Mouse (Mus musculus) neural tube, embryonic 10.5 days (tissue): ENCODE measurements around the gene Ctsw.
A peak's percentile ranks its signal among the peaks of the same experiment; 100 is the strongest.

Experiments
- DNase-seq: peaks from one replicate; pipeline ENCODE4 v3.0.0-alpha.2; 2017; ENCODE audit warnings: low spot score; ENCODE audit errors: extremely low spot score

The Ctsw gene

GRCm38 (mm10) chr19:5488878-5489571 lies 20.7 kb upstream of the Ctsw start:
- peak; percentile 96 for DNase-seq

GRCm38 (mm10) chr19:5487768-5488550 lies 19.7 kb upstream of the Ctsw start, which contains the start of gene Mus81:
TSS of gene Mus81 (minus strand) at chr19:5488402.
- peak; percentile 96 for DNase-seq

- DNase-seq, result no peak
Observed at GRCm38 (mm10) chr19:5486771-5487170, 18.5 kb upstream of the Ctsw start.

DNA sequence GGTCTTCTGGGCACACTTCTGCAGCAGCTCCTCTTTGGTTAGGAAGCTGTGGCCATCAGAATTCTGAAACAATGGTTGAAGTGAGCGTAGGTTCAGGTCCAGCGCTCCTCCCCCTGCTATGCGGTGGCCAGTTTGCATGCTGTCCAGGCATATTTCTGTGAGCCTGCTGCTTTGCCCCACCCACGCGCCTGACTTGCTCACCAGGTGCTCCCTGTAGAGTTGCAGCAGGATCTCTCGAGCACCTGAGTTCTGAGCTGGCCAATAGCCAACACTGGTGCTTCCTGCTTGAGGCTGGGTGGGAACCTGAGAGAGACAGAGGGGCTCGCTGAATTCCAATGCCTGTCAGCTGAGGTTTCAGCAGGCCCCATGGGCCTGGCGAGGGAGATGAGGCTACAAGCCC lies 18.0 kb upstream of the Ctsw start:
- DNase-seq, result no peak

- no peak for DNase-seq
Observed at GRCm38 (mm10) chr19:5485821-5486220, 17.5 kb upstream of the Ctsw start.

- no peak for DNase-seq
Observed at GRCm38 (mm10) chr19:5485371-5485770, 17.1 kb upstream of the Ctsw start.

DNA sequence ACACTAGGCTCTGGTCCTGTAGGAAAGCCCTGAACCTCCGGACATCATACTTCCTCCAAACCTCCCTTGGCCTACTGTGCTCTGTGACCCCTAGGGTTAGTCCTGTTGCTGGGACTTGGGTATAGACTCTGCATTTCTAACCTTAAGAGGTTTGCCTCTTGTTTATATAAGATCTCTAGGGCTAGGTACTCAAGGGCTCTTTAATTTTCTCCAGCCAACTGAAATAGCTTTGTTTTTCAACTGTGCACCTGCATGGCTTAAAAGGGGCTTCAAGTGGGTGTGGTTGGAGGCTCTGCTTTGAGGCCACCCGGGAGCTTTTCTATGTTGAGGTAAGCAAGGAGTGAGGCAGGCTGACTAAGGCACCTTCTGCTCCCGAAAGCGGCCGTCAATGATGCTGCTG lies 16.2 kb upstream of the Ctsw start:
- no peak for DNase-seq

- DNase-seq, result no peak
Observed at GRCm38 (mm10) chr19:5483386-5484359, 15.4 kb upstream of the Ctsw start.

DNA sequence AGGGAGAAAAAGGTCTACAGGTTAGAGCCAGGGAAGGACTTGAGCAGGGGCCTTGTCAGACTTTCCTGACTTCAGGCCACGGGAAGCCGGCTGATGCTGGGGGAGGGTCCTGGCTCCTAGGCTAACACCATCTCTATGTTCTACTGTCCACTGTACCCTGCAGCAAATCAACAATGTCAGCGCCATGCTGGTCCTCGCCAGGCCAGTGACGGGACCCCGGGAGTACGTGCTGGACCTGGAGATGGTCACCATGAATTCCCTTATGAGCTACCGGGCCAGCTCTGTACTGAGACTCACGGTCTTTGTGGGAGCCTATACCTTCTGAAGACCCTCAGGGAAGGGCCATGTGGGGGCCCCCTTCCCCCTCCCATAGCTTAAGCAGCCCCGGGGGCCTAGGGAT lies 13.1 kb upstream of the Ctsw start:
- DNase-seq, result no peak

DNA sequence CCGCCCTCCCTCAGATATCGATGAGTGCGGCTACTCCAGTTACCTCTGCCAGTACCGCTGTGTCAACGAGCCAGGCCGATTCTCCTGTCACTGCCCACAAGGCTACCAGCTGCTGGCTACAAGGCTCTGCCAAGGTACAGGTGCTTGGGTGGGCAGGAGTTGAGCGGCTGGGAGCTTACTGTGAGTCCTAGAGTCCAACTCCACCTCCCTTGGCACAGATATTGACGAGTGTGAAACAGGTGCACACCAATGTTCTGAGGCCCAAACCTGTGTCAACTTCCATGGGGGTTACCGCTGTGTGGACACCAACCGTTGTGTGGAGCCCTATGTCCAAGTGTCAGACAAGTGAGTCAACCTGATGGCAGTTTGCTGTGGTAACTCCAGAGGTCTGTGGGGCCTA lies 11.7 kb upstream of the Ctsw start:
- no peak for DNase-seq

- DNase-seq, result no peak
Observed at GRCm38 (mm10) chr19:5477668-5478300, 9.5 kb upstream of the Ctsw start.

DNA sequence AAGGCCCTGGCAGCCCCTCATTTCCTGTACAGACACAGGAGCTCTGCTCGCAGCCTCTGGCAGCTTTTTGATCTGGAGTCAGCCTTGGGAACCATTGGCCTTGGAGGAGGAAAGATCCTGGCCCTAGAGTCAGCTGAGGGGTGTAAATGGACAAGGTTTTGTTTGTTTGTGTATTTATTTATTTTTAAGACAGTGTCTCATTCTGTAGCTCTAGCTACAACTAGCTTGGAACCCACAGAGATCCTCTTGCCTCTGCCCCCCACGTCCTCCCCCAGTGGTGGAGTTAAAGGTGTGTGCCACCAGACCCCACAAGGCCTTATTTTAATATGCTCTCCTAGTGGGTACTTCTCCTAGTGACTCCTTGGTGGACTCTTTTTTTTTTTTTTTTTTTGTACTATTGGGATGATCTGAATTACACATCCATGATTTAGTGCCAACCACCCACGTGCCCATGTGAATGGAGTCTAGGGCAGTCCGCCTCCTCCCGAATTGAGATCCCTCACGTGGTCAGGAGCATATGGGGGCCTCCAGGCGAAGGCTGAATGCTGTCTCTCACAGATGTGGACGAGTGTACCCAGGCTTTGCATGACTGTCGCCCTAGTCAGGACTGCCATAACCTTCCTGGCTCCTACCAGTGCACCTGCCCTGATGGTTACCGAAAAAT lies 8.8 kb upstream of the Ctsw start:
- no peak for DNase-seq

- DNase-seq, result no peak
Observed at GRCm38 (mm10) chr19:5475069-5475714, 6.9 kb upstream of the Ctsw start.

DNA sequence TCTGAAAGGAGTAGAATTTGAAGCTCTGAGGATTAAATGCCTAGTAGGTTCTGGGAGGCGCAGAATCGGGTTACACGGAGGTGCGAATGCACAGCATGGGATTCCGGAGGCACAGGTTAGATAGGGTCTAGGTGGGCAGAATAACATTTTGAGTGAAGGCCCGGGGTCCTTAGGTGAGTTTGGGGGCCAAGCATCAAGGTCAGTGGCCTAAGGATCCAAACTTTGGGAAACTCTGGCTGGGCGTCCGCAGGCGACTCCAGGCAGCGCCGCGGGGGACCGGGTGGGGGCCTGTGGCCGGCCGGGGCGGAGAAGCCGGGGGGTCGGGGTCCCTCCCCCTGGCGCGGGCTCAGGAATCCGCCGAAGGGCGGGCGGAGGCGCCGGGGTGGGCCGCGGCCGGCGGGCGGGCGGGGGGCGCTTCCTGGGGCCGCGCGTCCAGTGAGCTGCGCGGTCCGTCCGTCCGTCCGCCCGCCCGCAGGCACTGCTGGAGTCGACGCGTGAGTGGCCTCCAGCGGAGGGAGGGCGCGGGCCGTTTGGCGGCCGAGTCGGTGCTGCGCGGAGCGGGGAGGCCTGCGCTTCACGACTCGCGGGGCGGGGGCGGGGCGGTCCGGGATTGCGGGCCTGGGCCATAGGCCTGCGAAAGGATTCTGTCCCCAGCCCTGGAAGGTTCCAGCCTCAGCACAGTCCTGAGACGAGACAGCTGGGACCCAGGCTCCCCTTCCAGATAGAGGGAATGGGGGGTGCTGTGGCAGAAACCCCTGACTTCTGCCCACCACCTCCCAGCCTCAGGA lies 6.2 kb upstream of the Ctsw start:
- DNase-seq, result peak; percentile 67

DNA sequence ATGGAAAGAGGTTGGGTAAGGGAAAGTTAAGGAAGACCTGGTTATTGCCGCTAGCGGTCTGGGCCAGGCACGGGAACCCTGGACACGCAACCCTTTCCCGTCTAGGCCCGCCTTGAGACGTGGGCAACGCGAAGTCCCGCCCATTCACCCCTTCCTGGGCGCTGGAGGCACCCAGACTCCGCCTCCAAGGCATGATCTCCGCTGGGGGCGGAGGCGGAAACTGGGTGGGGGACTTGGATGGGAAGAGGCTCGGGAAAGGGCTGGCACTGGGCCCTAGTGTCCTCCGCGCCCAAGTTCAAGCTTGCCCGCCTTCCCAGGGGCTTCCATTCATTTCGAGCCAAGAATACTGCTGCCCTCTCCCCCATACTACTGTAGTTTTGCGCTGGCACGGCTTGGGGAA lies 5.4 kb upstream of the Ctsw start, which contains the start of gene Efemp2:
TSS of gene Efemp2 (plus strand) at position 235 of the 400 bp plus-strand sequence.
- DNase-seq, result peak; percentile 75

- DNase-seq, result no peak
Observed at GRCm38 (mm10) chr19:5472857-5473256, 4.5 kb upstream of the Ctsw start.

DNA sequence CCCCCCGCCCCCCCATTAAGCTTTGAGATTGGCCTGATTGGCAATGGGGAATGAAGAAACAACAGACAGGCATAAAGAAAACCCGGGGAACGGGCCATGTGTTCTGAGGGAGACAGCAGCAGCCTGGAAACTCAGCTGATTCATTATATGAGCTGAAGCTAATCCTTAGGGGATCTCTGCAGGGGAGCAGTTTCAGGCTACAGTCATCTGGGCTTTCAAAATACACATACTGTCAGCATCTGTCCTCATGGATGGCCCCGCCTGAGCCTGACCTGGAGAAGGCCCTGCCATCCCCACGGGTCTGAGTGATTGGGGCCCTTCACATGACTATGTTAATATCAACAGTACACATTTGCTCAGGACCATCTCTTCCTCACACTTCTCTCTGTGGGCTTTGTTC lies 3.5 kb upstream of the Ctsw start:
- no peak for DNase-seq

DNA sequence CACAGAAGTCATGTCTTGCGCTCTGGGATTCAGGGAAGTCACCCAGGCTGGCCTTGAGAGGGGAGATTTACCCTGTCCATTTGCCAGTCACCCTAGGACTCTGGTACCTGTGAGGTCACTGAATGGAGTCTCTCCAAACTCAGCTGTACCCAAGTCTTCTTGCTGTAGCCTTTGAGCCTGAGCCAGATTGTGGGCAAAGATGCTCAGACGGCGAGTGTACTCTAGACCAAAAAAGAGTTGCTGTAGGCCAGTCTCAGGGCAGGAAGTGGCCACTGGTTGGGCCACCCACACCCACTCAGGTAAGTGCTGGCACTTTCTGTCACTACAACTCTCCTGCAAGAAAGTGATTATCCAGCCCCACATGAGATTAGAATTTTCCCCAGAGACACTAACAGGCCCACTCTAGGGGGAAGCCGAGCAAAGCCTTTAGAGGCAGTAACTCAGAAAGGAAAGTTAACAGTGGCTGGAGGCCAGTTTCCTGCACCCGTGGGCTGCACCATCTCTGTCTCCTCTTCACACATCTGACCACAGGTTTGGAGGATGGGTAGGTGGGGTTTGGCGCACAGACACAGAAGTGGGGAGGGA lies 1.3 kb downstream of the Ctsw start:
- no peak for DNase-seq

- DNase-seq, result no peak
Observed at GRCm38 (mm10) chr19:5465037-5465436, 3.3 kb downstream of the Ctsw start.
